Mouse (Mus musculus) adipocyte (in vitro differentiated cells): ENCODE data around the gene Vmn1r53.
"Not testable (repeated sequence)": the region's sequence is repeated elsewhere in the genome, so short reads cannot be mapped to it uniquely, and the experiment has no call there.

ENCODE experiments used
- DNase-seq: peaks from one replicate; pipeline ENCODE4 v3.0.0-alpha.2; 2016; ENCODE audit warnings: low spot score

Vmn1r53 gene

GRCm38 (mm10) chr6:90224338-90224737 lies at the start of gene Vmn1r53:
Vmn1r53 (minus strand) TSS chr6:90224438.
- DNase-seq: no peak

GRCm38 (mm10) chr6:90246000-90246399 lies 21.8 kb upstream of the Vmn1r53 start, which contains the start of gene Vmn1r54:
Vmn1r54 (plus strand) TSS chr6:90246300.
- DNase-seq: no peak

GRCm38 (mm10) chr6:90244019-90244418 lies 19.8 kb upstream of the Vmn1r53 start:
- DNase-seq: no peak

- DNase-seq: no peak
These were observed 8.4 kb upstream of the Vmn1r53 start for GRCm38 (mm10) chr6:90232681-90233080.

- DNase-seq: not testable (repeated sequence)
These were observed 7.9 kb upstream of the Vmn1r53 start for GRCm38 (mm10) chr6:90232114-90232513.

- DNase-seq: not testable (repeated sequence)
These were observed 21.7 kb downstream of the Vmn1r53 start, which contains the start of gene V1ra8 for GRCm38 (mm10) chr6:90202493-90202892. V1ra8 (plus strand) TSS chr6:90202793.

- DNase-seq: no peak
These were observed 49.7 kb downstream of the Vmn1r53 start, which contains the start of gene Vmn1r52 for GRCm38 (mm10) chr6:90174508-90174907. Vmn1r52 (plus strand) TSS chr6:90174808.
